Mouse (Mus musculus) C2C12 (cell line): ENCODE measurements at regions not wholly inside any gene's neighbourhood (a gene's known extent, or its start where the extent isn't known, plus 50 kb on each side); places are given as distances from the start of the nearest gene placed in this dataset.

ENCODE experiments used
- CTCF ChIP-seq: IDR thresholded peaks from one replicate; pipeline ENCODE4 v1.5.1; 2011; ENCODE audit not compliant: control insufficient read depth, insufficient read depth, insufficient read length
- MAX ChIP-seq: IDR thresholded peaks from one replicate; pipeline ENCODE4 v1.6.1; 2011; ENCODE audit warnings: mild to moderate bottlenecking, control low read depth
- MYOG ChIP-seq: IDR thresholded peaks from one replicate; pipeline ENCODE4 v1.6.1; 2011; ENCODE audit not compliant: control insufficient read depth, insufficient read length; ENCODE audit errors: extremely low read depth

- TF ChIP-seq MAX: no peak
- TF ChIP-seq CTCF: no peak
- no peak for TF ChIP-seq MYOG
Observed at GRCm38 (mm10) chr19:36252522-36252921, 95.6 kb upstream of the Pcgf5 start.
